Mouse (Mus musculus): ENCODE measurements at regions not wholly inside any gene's neighbourhood (a gene's known extent, or its start where the extent isn't known, plus 50 kb on each side); places are given as distances from the start of the nearest gene placed in this dataset.

GRCm38 (mm10) chr17:48786501-48786900 lies 145.7 kb upstream of the Lrfn2 start:
- DNase-seq (ENCODE audit: low spot score in 2 of 2), result no peak

GRCm38 (mm10) chr17:48789846-48790245 lies 142.3 kb upstream of the Lrfn2 start:
- no peak for DNase-seq (ENCODE audit: low spot score in 2 of 2)

GRCm38 (mm10) chr17:48790526-48790925 lies 141.7 kb upstream of the Lrfn2 start:
- DNase-seq (ENCODE audit: low spot score in 2 of 2), result no peak

- DNase-seq (ENCODE audit: low spot score in 2 of 2), result no peak
These were observed 139.2 kb upstream of the Lrfn2 start for GRCm38 (mm10) chr17:48792954-48793353.

GRCm38 (mm10) chr17:48795773-48796172 lies 136.4 kb upstream of the Lrfn2 start:
- no peak for DNase-seq (ENCODE audit: low spot score in 2 of 2)

- no peak for DNase-seq (ENCODE audit: low spot score in 2 of 2)
These were observed 134.0 kb upstream of the Lrfn2 start for GRCm38 (mm10) chr17:48798196-48798595.

GRCm38 (mm10) chr17:48802673-48803072 lies 129.5 kb upstream of the Lrfn2 start:
- DNase-seq (ENCODE audit: low spot score in 2 of 2), result no peak

GRCm38 (mm10) chr17:48807905-48808304 lies 124.3 kb upstream of the Lrfn2 start:
- no peak for DNase-seq (ENCODE audit: low spot score in 2 of 2)

GRCm38 (mm10) chr17:48814753-48815504 lies 117.2 kb upstream of the Lrfn2 start:
- no peak for DNase-seq (ENCODE audit: low spot score in 2 of 2)

GRCm38 (mm10) chr17:48816588-48817324 lies 115.4 kb upstream of the Lrfn2 start:
- no peak for DNase-seq (ENCODE audit: low spot score in 2 of 2)

- no peak for DNase-seq (ENCODE audit: low spot score in 2 of 2)
These were observed 114.6 kb upstream of the Lrfn2 start for GRCm38 (mm10) chr17:48817551-48817950.

GRCm38 (mm10) chr17:48819703-48820102 lies 112.5 kb upstream of the Lrfn2 start:
- no peak for DNase-seq (ENCODE audit: low spot score in 2 of 2)

- DNase-seq (ENCODE audit: low spot score in 2 of 2), result no peak
These were observed 109.9 kb upstream of the Lrfn2 start for GRCm38 (mm10) chr17:48822101-48822876.

GRCm38 (mm10) chr17:48823921-48824320 lies 108.3 kb upstream of the Lrfn2 start:
- no peak for DNase-seq (ENCODE audit: low spot score in 2 of 2)

- DNase-seq (ENCODE audit: low spot score in 2 of 2), result no peak
These were observed 106.8 kb upstream of the Lrfn2 start for GRCm38 (mm10) chr17:48825212-48825913.

GRCm38 (mm10) chr17:48838297-48838979 lies 93.7 kb upstream of the Lrfn2 start:
- no peak for DNase-seq (ENCODE audit: low spot score in 2 of 2)

GRCm38 (mm10) chr17:48847890-48848289 lies 84.3 kb upstream of the Lrfn2 start:
- no peak for DNase-seq (ENCODE audit: low spot score in 2 of 2)

- no peak for DNase-seq (ENCODE audit: low spot score in 2 of 2)
These were observed 81.3 kb upstream of the Lrfn2 start for GRCm38 (mm10) chr17:48850910-48851309.

GRCm38 (mm10) chr17:48858891-48859290 lies 73.3 kb upstream of the Lrfn2 start:
- no peak for DNase-seq (ENCODE audit: low spot score in 2 of 2)

GRCm38 (mm10) chr17:48870443-48870842 lies 61.7 kb upstream of the Lrfn2 start:
- DNase-seq (ENCODE audit: low spot score in 2 of 2), result no peak

GRCm38 (mm10) chr17:48877505-48877904 lies 54.7 kb upstream of the Lrfn2 start:
- no peak for DNase-seq (ENCODE audit: low spot score in 2 of 2)
